ENCODE assay signal across 9 mouse cellular contexts in the genomic region with DNA sequence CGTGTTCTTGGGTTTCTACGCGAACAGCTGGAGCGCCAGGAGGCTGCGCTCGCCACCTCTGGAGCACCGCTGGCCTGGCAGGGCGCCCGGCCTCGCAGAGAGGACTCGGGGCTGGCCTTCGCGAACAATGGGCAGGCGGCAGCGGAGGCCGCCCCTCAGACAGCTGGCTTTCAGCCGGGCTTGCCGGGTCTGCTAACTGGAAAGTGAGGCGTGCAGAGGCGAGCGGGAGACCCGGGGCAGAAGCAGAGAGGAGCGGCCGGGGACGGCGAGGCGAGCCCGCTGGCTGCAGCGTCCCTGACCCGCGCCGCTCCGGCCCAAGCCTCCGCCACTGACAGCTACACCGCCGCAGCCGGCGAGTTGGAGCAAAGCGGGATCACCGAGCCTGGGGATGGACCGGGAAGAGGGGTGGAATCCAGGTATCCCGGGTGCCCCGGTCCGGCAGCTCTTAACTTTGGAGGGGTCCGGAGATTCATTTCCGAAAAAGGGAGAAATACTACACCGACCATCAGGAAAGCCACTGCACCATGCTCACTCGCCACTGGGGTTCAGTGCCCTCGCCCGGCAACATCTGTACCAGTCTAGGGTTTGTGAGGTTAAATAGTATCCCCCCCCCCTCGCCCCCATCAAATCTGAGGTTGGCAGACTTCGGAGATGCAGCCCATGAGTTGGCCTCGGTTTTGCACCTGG. TPM values are rescaled to one million over a fixed set of nuclear protein-coding genes. Genes with fewer than 3 reads are reported as not detected.
DNase-seq lines count a peak whose midpoint lies in the region; ATAC-seq and TF ChIP-seq lines count a peak whose summit lies in the region.
"Had no signal": no experiment of that assay in that cellular context is flagged by ENCODE, and none has a peak within 500 bp of the region (broad histone marks: within the 10 kb centered on the region; RNA-seq: fewer than 3 reads in every experiment).

No protein-coding gene starts in this region.

- peak; percentile 55 to 56 for DNase-seq in left cerebral cortex, adult 2 months (ENCODE audit: extremely low spot score in 1 of 2, low spot score in 2 of 2)
- DNase-seq in left cerebral cortex, adult 9 months (ENCODE audit: low spot score in 2 of 2) = no peak
- peak; percentile 74 for DNase-seq in gastrocnemius, postnatal 25 days
- peak; percentile 10 for DNase-seq in induced T-regulatory cell, adult 2 months (ENCODE audit: low read depth)
- DNase-seq in limb, embryonic 11.5 days (ENCODE audit: low spot score) = peak; percentile 71
- DNase-seq in midbrain, embryonic 14.5 days = peak; percentile 84
- DNase-seq in testis, postnatal 10 days (ENCODE audit: low spot score) = peak; percentile 84

- H3K4me1 ChIP-seq in limb, embryonic 11.5 days (ENCODE audit: control insufficient read depth, insufficient read depth, low read length) = peaks cover 12% of the 10 kb centered on the region
- H3K4me1 ChIP-seq in midbrain, embryonic 14.5 days (ENCODE audit: control insufficient read depth, insufficient read depth, low read length) = peaks cover 36% of the 10 kb centered on the region

- intact Hi-C loops in left cerebral cortex, adult 2 months (cut with DNase I) = loop anchor here (2.0 to 5.0 kb wide), 3 partner anchors 66 to 152 kb away; no protein-coding TSS in a partner anchor

- H3K36me3 ChIP-seq in limb, embryonic 11.5 days (ENCODE audit: control insufficient read depth, insufficient read depth, low read length) = no peaks in the 10 kb centered on the region
- no peaks in the 10 kb centered on the region for H3K36me3 ChIP-seq in midbrain, embryonic 14.5 days (ENCODE audit: control insufficient read depth, insufficient read depth, low read length)
- H3K36me3 ChIP-seq: G1E had no signal

- TF ChIP-seq CTCF in left cerebral cortex, adult 2 months (IDR thresholded peaks at IDR 0.05) = peak; percentile 5; the same call in 1 of the 2 replicates

- under 1% methylated on average over 53 of the region's 53 CpGs for WGBS in limb, embryonic 11.5 days
- 0% methylated on average over 53 of the region's 53 CpGs for WGBS in midbrain, embryonic 14.5 days

- H3K4me3 ChIP-seq in left cerebral cortex, adult 2 months = peak overlapping the region; percentile 97
- H3K4me3 ChIP-seq in limb, embryonic 11.5 days (ENCODE audit: low read depth, low read length) = peak overlapping the region; percentile 77
- peak overlapping the region; percentile 90 for H3K4me3 ChIP-seq in midbrain, embryonic 14.5 days (replicated peaks; ENCODE audit: low read depth, low read length)

- H3K9me3 ChIP-seq in limb, embryonic 11.5 days (ENCODE audit: control insufficient read depth, low read length) = no peaks in the 10 kb centered on the region
- no peaks in the 10 kb centered on the region for H3K9me3 ChIP-seq in midbrain, embryonic 14.5 days (ENCODE audit: control insufficient read depth, low read length)
- H3K9me3 ChIP-seq: G1E had no signal

- H3K4me2 ChIP-seq in limb, embryonic 11.5 days (ENCODE audit: low read depth, severe bottlenecking) = peak overlapping the region; percentile 96
- peak overlapping the region; percentile 92 for H3K4me2 ChIP-seq in midbrain, embryonic 14.5 days (ENCODE audit: low read length)

- H3K27me3 ChIP-seq in limb, embryonic 11.5 days (ENCODE audit: control insufficient read depth, insufficient read depth, low read length) = peaks cover 8% of the 10 kb centered on the region
- H3K27me3 ChIP-seq in midbrain, embryonic 14.5 days (ENCODE audit: control insufficient read depth, insufficient read depth, low read length) = no peaks in the 10 kb centered on the region

- H3K9ac ChIP-seq in limb, embryonic 11.5 days (ENCODE audit: low read length) = peak overlapping the region; percentile 83
- H3K9ac ChIP-seq in midbrain, embryonic 14.5 days (replicated peaks; ENCODE audit: low read length) = peak overlapping the region; percentile 94

- peak; percentile 24; the same call in 1 of the 2 replicates for ATAC-seq in common myeloid progenitor, adult 5-6 weeks (replicated peaks; ENCODE audit: low read depth, poor library complexity, severe bottlenecking)
- ATAC-seq in limb, embryonic 11.5 days (ENCODE audit: insufficient number of reproducible peaks, low FRiP score, low TSS enrichment, low read depth) = no peak
- ATAC-seq in midbrain, embryonic 14.5 days (ENCODE audit: low FRiP score, low TSS enrichment) = peak; percentile 37; the same call in 1 of the 2 replicates

- peak overlapping the region; percentile 93 for H3K27ac ChIP-seq in left cerebral cortex, adult 2 months
- H3K27ac ChIP-seq in limb, embryonic 11.5 days (replicated peaks; ENCODE audit: low read depth, low read length) = no peak overlapping the region
- H3K27ac ChIP-seq in midbrain, embryonic 14.5 days (replicated peaks; ENCODE audit: low read depth, low read length) = peak overlapping the region; percentile 99

RNA-seq across cellular contexts. Expression of gene Sobp, which starts 1.0 kb away (rescaled TPM):
- 10 to 100 TPM; 76.4 to 77.1 TPM for total RNA-seq in left cerebral cortex, adult 2 months (2021)
- total RNA-seq in common myeloid progenitor, adult 5-6 weeks (2017) = not detected in 2 replicates
- 10 to 100 TPM; 22.7 to 24.3 TPM for total RNA-seq in gastrocnemius, postnatal 25 days (2021)
- 3.2 and 3.9 TPM in 2 replicates for polyA plus RNA-seq in limb, embryonic 11.5 days (2014; fragmentation: Nextera tagmentation; extraction: Ambion mirVana)
- 21.2 and 23.7 TPM in 2 replicates for polyA plus RNA-seq in midbrain, embryonic 14.5 days (2014; fragmentation: Nextera tagmentation; extraction: Ambion mirVana)
- polyA plus RNA-seq: G1E had no signal

RNA-seq across cellular contexts. Expression of gene 9030612E09Rik, which starts 1.2 kb away (rescaled TPM):
- 1 to 10 TPM; 2.6 to 3.3 TPM for total RNA-seq in left cerebral cortex, adult 2 months (2021)
- not detected in 2 replicates for total RNA-seq in common myeloid progenitor, adult 5-6 weeks (2017)
- 1 to 10 TPM; 1.9 to 2.6 TPM for total RNA-seq in gastrocnemius, postnatal 25 days (2021)
- 0.98 and 1.4 TPM in 2 replicates for polyA plus RNA-seq in limb, embryonic 11.5 days (2014; fragmentation: Nextera tagmentation; extraction: Ambion mirVana)
- polyA plus RNA-seq in midbrain, embryonic 14.5 days (2014; fragmentation: Nextera tagmentation; extraction: Ambion mirVana) = 2.2 and 2.4 TPM in 2 replicates
- total RNA-seq: G1E had no signal
- polyA plus RNA-seq: G1E had no signal

RNA-seq across cellular contexts. Expression of gene Pdss2, which starts 48.0 kb away (rescaled TPM):
- 10 to 100 TPM; 16.9 to 17.2 TPM for total RNA-seq in left cerebral cortex, adult 2 months (2021)
- total RNA-seq in common myeloid progenitor, adult 5-6 weeks (2017) = 18.9 and 26.9 TPM in 2 replicates
- total RNA-seq in gastrocnemius, postnatal 25 days (2021) = 10 to 100 TPM; 17.8 to 20.1 TPM
- 12.5 and 13.4 TPM in 2 replicates for polyA plus RNA-seq in limb, embryonic 11.5 days (2014; fragmentation: Nextera tagmentation; extraction: Ambion mirVana)
- 18.1 and 19.0 TPM in 2 replicates for polyA plus RNA-seq in midbrain, embryonic 14.5 days (2014; fragmentation: Nextera tagmentation; extraction: Ambion mirVana)

Comparison
In these comparisons a context has a peak if more than half of its experiments do, and no peak if none do; other contexts are left out.
1. DNase-seq: peak in left cerebral cortex, adult 2 months (2 of 2), gastrocnemius, postnatal 25 days (single experiment), induced T-regulatory cell, adult 2 months (single experiment), limb, embryonic 11.5 days (single experiment), midbrain, embryonic 14.5 days (single experiment) and testis, postnatal 10 days (single experiment); none in left cerebral cortex, adult 9 months (0 of 2).
2. RNA of gene Sobp, which starts 1.0 kb away (total RNA-seq): 76.4 to 77.1 TPM in left cerebral cortex, adult 2 months and 22.7 to 24.3 TPM in gastrocnemius, postnatal 25 days; not detected in common myeloid progenitor, adult 5-6 weeks; every median in the first group is over 10 times any median in the second.
3. Peak in every context shown above with its lines, with median percentiles within 50 percentile points of each other: H3K4me3 ChIP-seq.